Mouse (Mus musculus) gastrocnemius, postnatal 25 days (tissue): ENCODE data around the gene Slco1a6. TPM values are rescaled to one million over a fixed set of nuclear protein-coding genes. Genes with fewer than 3 reads are reported as not detected.

Experiments used
- DNase-seq: peaks from one replicate; pipeline ENCODE4 v3.0.0; 2022
- total RNA-seq, 2 experiments: library from RNA; stranded (reverse); gene quantifications; 1 replicate in 1 of 2; 2 replicates in 1 of 2; pipeline ENCODE4 v1.2.3; 2021

Gene Slco1a6
- total RNA-seq, 2 experiments from 2014 or later: not detected

GRCm38 (mm10) chr6:142035771-142036170, 172.6 kb downstream of the Slco1a6 start:
- no peak for DNase-seq

Other genes starting within 250 kb of the Slco1a6 start
- not detected for gene Gm6614, start 197.1 kb downstream of the Slco1a6 start, total RNA-seq
- gene Iapp, start 89.9 kb upstream of the Slco1a6 start, total RNA-seq: not detected
- not detected for gene Slco1a5, start 114.5 kb upstream of the Slco1a6 start, total RNA-seq
- gene Pyroxd1, start 137.1 kb upstream of the Slco1a6 start, total RNA-seq: 1 to 10 TPM; 5.9 to 8.0 TPM
- 1 to 10 TPM; 4.1 to 4.7 TPM for gene Recql, start 178.6 kb upstream of the Slco1a6 start, total RNA-seq
- 10 to 100 TPM; 13.0 to 16.5 TPM for gene Golt1b, start 178.7 kb upstream of the Slco1a6 start, total RNA-seq
- 1 to 10 TPM in 1 of 2 experiments, not detected in 1; 1.0 TPM for gene Spx, start 204.9 kb upstream of the Slco1a6 start, total RNA-seq